8 mouse cellular contexts compared by ENCODE assay signal in genomic region chr10:80159021-80159560, GRCm38 (mm10). TPM values are rescaled to one million over a fixed set of nuclear protein-coding genes. Genes with fewer than 3 reads are reported as not detected.
DNase-seq lines count a peak whose midpoint lies in the region; ATAC-seq and TF ChIP-seq lines count a peak whose summit lies in the region.

No protein-coding gene starts in this region.

- peak overlapping the region; percentile 70 for H3K4me2 ChIP-seq in forebrain, embryonic 15.5 days (replicated peaks)
- H3K4me2 ChIP-seq in lung, embryonic 15.5 days: peak overlapping the region; percentile 81

- TF ChIP-seq CTCF in kidney, adult 2 months (conservative IDR thresholded peaks at IDR 0.05; ENCODE audit: insufficient read depth, insufficient read length, low read depth, low read length): no peak
- no peak for TF ChIP-seq CTCF in small intestine, adult 2 months (IDR thresholded peaks at IDR 0.05; ENCODE audit: extremely low read depth, insufficient read length, insufficient replicate concordance, low read depth, low read length)

- H3K27ac ChIP-seq in forebrain, embryonic 15.5 days (replicated peaks): peak overlapping the region; percentile 91
- peak overlapping the region; percentile 93 for H3K27ac ChIP-seq in kidney, adult 2 months (ENCODE audit: insufficient read depth, low read depth, low read length)
- peak overlapping the region; percentile 99 for H3K27ac ChIP-seq in lung, embryonic 15.5 days
- H3K27ac ChIP-seq in small intestine, adult 2 months (ENCODE audit: insufficient read depth, low read depth, low read length): peak overlapping the region; percentile 94

- no peak; the same call in 1 of the 2 replicates for ATAC-seq in forebrain, embryonic 15.5 days (replicated peaks)
- ATAC-seq in lung, embryonic 15.5 days (ENCODE audit: borderline replicate concordance, extremely low read depth, low FRiP score, low TSS enrichment): no peak; the same call in 1 of the 2 replicates

- peak overlapping the region; percentile 47 for H3K4me3 ChIP-seq in forebrain, embryonic 15.5 days
- peak overlapping the region; percentile 29 for H3K4me3 ChIP-seq in kidney, adult 2 months (ENCODE audit: insufficient read depth, low read depth, low read length)
- peak overlapping the region; percentile 44 for H3K4me3 ChIP-seq in lung, embryonic 15.5 days
- H3K4me3 ChIP-seq in small intestine, adult 2 months (ENCODE audit: low read depth, low read length): peak overlapping the region; percentile 54

- H3K9me3 ChIP-seq in forebrain, embryonic 15.5 days: no peaks in the 10 kb centered on the region
- no peaks in the 10 kb centered on the region for H3K9me3 ChIP-seq in lung, embryonic 15.5 days

- H3K36me3 ChIP-seq in forebrain, embryonic 15.5 days: peaks cover 35% of the 10 kb centered on the region
- H3K36me3 ChIP-seq in kidney, adult 2 months (ENCODE audit: control insufficient read depth, insufficient read depth, low read length): peaks cover 15% of the 10 kb centered on the region
- peaks cover 36% of the 10 kb centered on the region for H3K36me3 ChIP-seq in lung, embryonic 15.5 days
- H3K36me3 ChIP-seq in small intestine, adult 2 months (ENCODE audit: control insufficient read depth, insufficient read depth, low read length): peaks cover 36% of the 10 kb centered on the region

- peak; percentile 77 for DNase-seq in kidney, adult 11 months
- no peak for DNase-seq in kidney, adult 18-20 months
- DNase-seq in NIH3T3 (ENCODE audit: low read depth): peak; percentile 56
- peak; percentile 63 for DNase-seq in kidney, adult 2 months
- DNase-seq in layer of hippocampus, postnatal 25 days (ENCODE audit: extremely low spot score in 1 of 2, low spot score in 1 of 2): no peak

- 8% methylated on average over 12 of the region's 12 CpGs for WGBS in forebrain, embryonic 15.5 days
- WGBS in kidney, adult 2 months: 12% methylated on average over 12 of the region's 12 CpGs
- WGBS in lung, embryonic 15.5 days: 10% methylated on average over 12 of the region's 12 CpGs
- 18% methylated on average over 12 of the region's 12 CpGs for WGBS in small intestine, adult 2 months

- H3K9ac ChIP-seq in forebrain, embryonic 15.5 days (replicated peaks): peak overlapping the region; percentile 47
- H3K9ac ChIP-seq in lung, embryonic 15.5 days: peak overlapping the region; percentile 21

- H3K27me3 ChIP-seq in forebrain, embryonic 15.5 days: no peaks in the 10 kb centered on the region
- no peaks in the 10 kb centered on the region for H3K27me3 ChIP-seq in kidney, adult 2 months (replicated peaks; ENCODE audit: control insufficient read depth, insufficient read depth, low read length)
- no peaks in the 10 kb centered on the region for H3K27me3 ChIP-seq in lung, embryonic 15.5 days
- no peaks in the 10 kb centered on the region for H3K27me3 ChIP-seq in small intestine, adult 2 months (ENCODE audit: control insufficient read depth, insufficient read depth, low read length)

- peak; percentile 1 for TF ChIP-seq POLR2A in kidney, adult 2 months (IDR thresholded peaks at IDR 0.05; ENCODE audit: low read depth, low read length)
- TF ChIP-seq POLR2A in small intestine, adult 2 months (IDR thresholded peaks at IDR 0.05; ENCODE audit: low read depth, low read length): no peak; the same call in 1 of the 2 replicates

- H3K4me1 ChIP-seq in forebrain, embryonic 15.5 days: peaks cover 73% of the 10 kb centered on the region
- peaks cover 48% of the 10 kb centered on the region for H3K4me1 ChIP-seq in kidney, adult 2 months (ENCODE audit: control insufficient read depth, insufficient read depth, low read length)
- peaks cover 94% of the 10 kb centered on the region for H3K4me1 ChIP-seq in lung, embryonic 15.5 days
- peaks cover 61% of the 10 kb centered on the region for H3K4me1 ChIP-seq in small intestine, adult 2 months (ENCODE audit: control insufficient read depth, insufficient read depth, insufficient read length, low read length)

RNA-seq across cellular contexts. Expression of gene Cirbp, which starts 6.7 kb away (rescaled TPM):
- 350 and 358 TPM in 2 replicates for polyA plus RNA-seq in forebrain, embryonic 15.5 days (2015; fragmentation: Nextera tagmentation; extraction: Ambion mirVana)
- 86.7 and 87.8 TPM in 2 replicates for polyA plus RNA-seq in kidney, adult 2 months (2012; rRNA removed)
- polyA plus RNA-seq in lung, embryonic 15.5 days (2015; fragmentation: Nextera tagmentation; extraction: Ambion mirVana): 94.6 and 95.1 TPM in 2 replicates
- polyA plus RNA-seq in small intestine, adult 2 months (2012; rRNA removed): 18.5 and 48.0 TPM in 2 replicates
- 10 to 100 TPM; 69.5 to 97.5 TPM for total RNA-seq in layer of hippocampus, postnatal 25 days (2021)

RNA-seq across cellular contexts. Expression of gene Midn, which starts 11.0 kb away (rescaled TPM):
- polyA plus RNA-seq in forebrain, embryonic 15.5 days (2015; fragmentation: Nextera tagmentation; extraction: Ambion mirVana): 33.0 and 34.9 TPM in 2 replicates
- polyA plus RNA-seq in kidney, adult 2 months (2012; rRNA removed): 65.6 and 67.0 TPM in 2 replicates
- polyA plus RNA-seq in lung, embryonic 15.5 days (2015; fragmentation: Nextera tagmentation; extraction: Ambion mirVana): 17.5 and 18.6 TPM in 2 replicates
- polyA plus RNA-seq in small intestine, adult 2 months (2012; rRNA removed): 151 and 372 TPM in 2 replicates
- total RNA-seq in layer of hippocampus, postnatal 25 days (2021): 10 to 100 TPM; 61.4 to 82.4 TPM

RNA-seq across cellular contexts. Expression of gene 1600002K03Rik, which starts 13.7 kb away (rescaled TPM):
- polyA plus RNA-seq in forebrain, embryonic 15.5 days (2015; fragmentation: Nextera tagmentation; extraction: Ambion mirVana): 9.7 and 12.7 TPM in 2 replicates
- 7.9 and 11.2 TPM in 2 replicates for polyA plus RNA-seq in kidney, adult 2 months (2012; rRNA removed)
- polyA plus RNA-seq in lung, embryonic 15.5 days (2015; fragmentation: Nextera tagmentation; extraction: Ambion mirVana): 11.6 and 14.7 TPM in 2 replicates
- 6.8 and 9.0 TPM in 2 replicates for polyA plus RNA-seq in small intestine, adult 2 months (2012; rRNA removed)
- total RNA-seq in layer of hippocampus, postnatal 25 days (2021): 1 to 10 TPM; 5.8 to 6.2 TPM

RNA-seq across cellular contexts. Expression of gene Cbarp, which starts 18.5 kb away (rescaled TPM):
- 29.7 and 39.5 TPM in 2 replicates for polyA plus RNA-seq in forebrain, embryonic 15.5 days (2015; fragmentation: Nextera tagmentation; extraction: Ambion mirVana)
- 8.1 and 8.7 TPM in 2 replicates for polyA plus RNA-seq in kidney, adult 2 months (2012; rRNA removed)
- 3.9 and 5.0 TPM in 2 replicates for polyA plus RNA-seq in lung, embryonic 15.5 days (2015; fragmentation: Nextera tagmentation; extraction: Ambion mirVana)
- polyA plus RNA-seq in small intestine, adult 2 months (2012; rRNA removed): 3.7 and 6.6 TPM in 2 replicates
- total RNA-seq in layer of hippocampus, postnatal 25 days (2021): 100 to 1,000 TPM; 399 to 401 TPM

RNA-seq across cellular contexts. Expression of gene Efna2, which starts 20.2 kb away (rescaled TPM):
- polyA plus RNA-seq in forebrain, embryonic 15.5 days (2015; fragmentation: Nextera tagmentation; extraction: Ambion mirVana): 35.8 and 36.5 TPM in 2 replicates
- polyA plus RNA-seq in kidney, adult 2 months (2012; rRNA removed): 1.5 TPM in 2 replicates
- polyA plus RNA-seq in lung, embryonic 15.5 days (2015; fragmentation: Nextera tagmentation; extraction: Ambion mirVana): 16.0 and 17.3 TPM in 2 replicates
- polyA plus RNA-seq in small intestine, adult 2 months (2012; rRNA removed): 1.5 and 1.8 TPM in 2 replicates
- 10 to 100 TPM; 11.9 to 12.7 TPM for total RNA-seq in layer of hippocampus, postnatal 25 days (2021)

Comparison
In these comparisons a context has a peak if more than half of its experiments do, and no peak if none do; other contexts are left out.
1. DNase-seq: peak in kidney, adult 11 months (single experiment), NIH3T3 (single experiment) and kidney, adult 2 months (single experiment); none in kidney, adult 18-20 months (single experiment) and layer of hippocampus, postnatal 25 days (0 of 2).
2. Peak in every context shown above with its lines, with median percentiles within 50 percentile points of each other: H3K27ac ChIP-seq and H3K4me3 ChIP-seq.